ENCODE assay signal across 20 mouse cellular contexts in the genomic region with DNA sequence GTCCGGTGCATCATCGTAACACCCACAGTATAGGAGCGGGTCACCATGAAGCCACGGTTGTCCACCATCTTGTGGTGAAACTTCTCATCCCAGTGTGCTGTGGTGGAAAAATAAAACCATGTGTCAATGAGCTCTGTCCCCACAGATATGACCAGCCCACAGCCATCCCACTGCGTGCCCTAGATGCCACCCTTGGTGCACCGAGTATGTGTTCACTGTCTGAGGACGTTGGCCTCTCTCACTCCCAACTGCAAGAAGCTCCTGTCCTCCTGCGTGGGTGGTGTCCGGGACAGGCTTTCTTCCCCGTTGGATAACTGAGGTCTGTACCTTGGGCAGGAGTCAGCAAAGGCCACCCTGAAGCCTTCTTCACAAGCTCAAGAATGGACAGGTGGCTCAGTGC. TPM values are rescaled to one million over a fixed set of nuclear protein-coding genes. Genes with fewer than 3 reads are reported as not detected.
DNase-seq lines count a peak whose midpoint lies in the region; ATAC-seq and TF ChIP-seq lines count a peak whose summit lies in the region.
"Had no signal": no experiment of that assay in that cellular context is flagged by ENCODE, and none has a peak within 500 bp of the region (broad histone marks: within the 10 kb centered on the region; RNA-seq: fewer than 3 reads in every experiment).

No protein-coding gene starts in this region.

- H3K27ac ChIP-seq in limb, embryonic 11.5 days (replicated peaks; ENCODE audit: low read depth, low read length) = no peak overlapping the region
- no peak overlapping the region for H3K27ac ChIP-seq in limb, embryonic 10.5 days

- H3K9me3 ChIP-seq in limb, embryonic 11.5 days (ENCODE audit: control insufficient read depth, low read length) = no peaks in the 10 kb centered on the region
- H3K9me3 ChIP-seq in limb, embryonic 10.5 days (replicated peaks) = no peaks in the 10 kb centered on the region
- H3K9me3 ChIP-seq: G1E had no signal

- H3K9ac ChIP-seq in limb, embryonic 11.5 days (ENCODE audit: low read length) = no peak overlapping the region

- H3K27me3 ChIP-seq in limb, embryonic 11.5 days (ENCODE audit: control insufficient read depth, insufficient read depth, low read length) = no peaks in the 10 kb centered on the region
- H3K27me3 ChIP-seq in limb, embryonic 10.5 days (ENCODE audit: low read depth, poor library complexity, severe bottlenecking) = no peaks in the 10 kb centered on the region
- H3K27me3 ChIP-seq in myocyte (ENCODE audit: control insufficient read depth, insufficient read depth, insufficient read length) = no peaks in the 10 kb centered on the region
- H3K27me3 ChIP-seq: Patski had no signal

- TF ChIP-seq POLR2A in myocyte (IDR thresholded peaks at IDR 0.05; ENCODE audit: insufficient read length, low read depth) = peak; percentile 51

- H3K36me3 ChIP-seq in limb, embryonic 11.5 days (ENCODE audit: control insufficient read depth, insufficient read depth, low read length) = peaks cover 44% of the 10 kb centered on the region
- peaks cover 94% of the 10 kb centered on the region for H3K36me3 ChIP-seq in limb, embryonic 10.5 days
- peaks cover 71% of the 10 kb centered on the region for H3K36me3 ChIP-seq in myocyte (ENCODE audit: control insufficient read depth, insufficient read depth)
- H3K36me3 ChIP-seq: G1E had no signal

- H3K4me2 ChIP-seq in limb, embryonic 11.5 days (ENCODE audit: low read depth, severe bottlenecking) = 0 out of 2 replicates have a peak overlapping the region, but pooled peaks have one; percentile 2
- peak overlapping the region; percentile 38 for H3K4me2 ChIP-seq in myocyte (ENCODE audit: low read depth)

- no peak for ATAC-seq in limb, embryonic 11.5 days (ENCODE audit: insufficient number of reproducible peaks, low FRiP score, low TSS enrichment, low read depth)
- ATAC-seq: activated CD4-positive, CD25-positive, alpha-beta regulatory T cell, adult 4 months; CD4-positive, CD25-positive, alpha-beta regulatory T cell, adult 4 months; Patski had no signal

- no peak overlapping the region for H3K4me3 ChIP-seq in limb, embryonic 11.5 days (ENCODE audit: low read depth, low read length)
- no peak overlapping the region for H3K4me3 ChIP-seq in limb, embryonic 10.5 days
- H3K4me3 ChIP-seq in myocyte = no peak overlapping the region

- H3K4me1 ChIP-seq in limb, embryonic 11.5 days (ENCODE audit: control insufficient read depth, insufficient read depth, low read length) = peaks cover 14% of the 10 kb centered on the region
- peaks cover 41% of the 10 kb centered on the region for H3K4me1 ChIP-seq in limb, embryonic 10.5 days

- WGBS in limb, embryonic 11.5 days = 97% methylated on average over 10 of the region's 10 CpGs
- 92% methylated on average over 10 of the region's 10 CpGs for WGBS in limb, embryonic 10.5 days

- peaks cover 50% of the 10 kb centered on the region for H3K79me2 ChIP-seq in myocyte (ENCODE audit: control insufficient read depth, insufficient read depth)

- no peak overlapping the region for H3ac ChIP-seq in myocyte (ENCODE audit: control insufficient read depth, insufficient read length)

- DNase-seq in limb, embryonic 11.5 days (ENCODE audit: low spot score) = no peak
- DNase-seq in limb, embryonic 10.5 days (ENCODE audit: low spot score) = no peak
- no peak for DNase-seq in heart, postnatal 4 days
- DNase-seq: adrenal gland, adult 2 months; adrenal gland, adult 8-10 months; adrenal gland, postnatal 10 days; adrenal gland, postnatal 14 days; adrenal gland, postnatal 25 days; adrenal gland, postnatal 36 days; B cell, adult 2 months; cerebellum, adult 11 months; cerebellum, adult 11-12 months; cerebellum, adult 18-20 months had no signal

TF ChIP-seq in myocyte, 11 proteins besides CTCF, POLR2A, EP300 and RAD21:
- TF ChIP-seq POLR2AphosphoS2 (IDR thresholded peaks at IDR 0.05; ENCODE audit: insufficient read length, low read depth) = peak; percentile 80
- TF ChIP-seq E2F4 (IDR thresholded peaks at IDR 0.05; ENCODE audit: insufficient read depth) = no peak

RNA-seq across cellular contexts. Expression of a gene that starts 5.8 kb away (rescaled TPM):
- polyA plus RNA-seq in limb, embryonic 11.5 days (2014; fragmentation: Nextera tagmentation; extraction: Ambion mirVana) = 413 and 429 TPM in 2 replicates
- polyA plus RNA-seq in limb, embryonic 10.5 days (2016; fragmentation: Nextera tagmentation; extraction: Ambion mirVana) = 1,171 and 1,177 TPM in 2 replicates
- polyA plus RNA-seq in myocyte (2012; fragmentation: generic; extraction: Trizol) = 1,713 TPM
- total RNA-seq in heart, postnatal 4 days (2021) = 100 to 1,000 TPM; 557 to 601 TPM
- total RNA-seq: CH12.LX, MEL had no signal
- polyA plus RNA-seq: activated CD4-positive, CD25-positive, alpha-beta regulatory T cell, adult 4 months; G1E had no signal

RNA-seq across cellular contexts. Expression of a gene that starts 33.9 kb away (rescaled TPM):
- polyA plus RNA-seq in limb, embryonic 11.5 days (2014; fragmentation: Nextera tagmentation; extraction: Ambion mirVana) = 7.9 and 8.5 TPM in 2 replicates
- polyA plus RNA-seq in limb, embryonic 10.5 days (2016; fragmentation: Nextera tagmentation; extraction: Ambion mirVana) = 9.9 and 12.3 TPM in 2 replicates
- 9.5 TPM for polyA plus RNA-seq in myocyte (2012; fragmentation: generic; extraction: Trizol)
- total RNA-seq in heart, postnatal 4 days (2021) = 10 to 100 TPM; 40.7 to 42.6 TPM
